Mouse (Mus musculus): Measurements from ENCODE around the gene Tldc2. TPM values are rescaled to one million over a fixed set of nuclear protein-coding genes. Genes with fewer than 3 reads are reported as not detected.

Tldc2 gene
- total and polyA plus RNA-seq, 3 experiments = not detected

DNA sequence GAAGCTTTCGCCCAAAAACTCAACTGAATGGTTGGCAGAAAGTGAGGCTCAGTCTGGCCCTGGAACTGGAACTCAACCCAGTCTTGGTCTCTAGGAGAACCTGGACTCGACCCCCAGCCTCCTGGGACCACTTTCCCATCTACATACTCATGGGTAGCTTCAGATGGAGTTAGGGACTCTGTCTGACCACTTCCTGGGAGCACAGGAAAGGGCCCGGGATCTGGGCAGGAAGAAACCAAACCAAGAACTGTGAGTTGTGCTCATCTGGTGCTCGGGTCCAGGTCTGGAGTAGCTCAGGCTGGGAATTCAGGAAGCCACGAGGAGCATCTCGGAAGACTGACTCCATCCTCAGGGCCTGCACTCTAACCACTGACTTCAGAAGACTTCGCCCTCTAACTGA is 10.3 kb upstream of the Tldc2 start:
- Histone ChIP-seq H3K9me3 (replicated peaks; ENCODE audit: low read length) (no peaks in the 10 kb centered on the region), H3K79me2 (replicated peaks; ENCODE audit: control insufficient read depth, extremely low read depth, insufficient read depth, poor library complexity, severe bottlenecking) (no peaks in the 10 kb centered on the region), H3K9ac (ENCODE audit: insufficient read depth, low read depth) (no peak overlapping the region), H3K4me3 (replicated peaks in 1 of 3; ENCODE audit: low read depth in 2 of 3, low read length in 2 of 3, poor library complexity in 1 of 3) (no peak overlapping the region), H3K4me1 (ENCODE audit: control insufficient read depth in 1 of 2, insufficient read depth in 2 of 2) (peaks cover 12 to 33% of the 10 kb centered on the region in 2 experiments), H3K27me3 (replicated peaks) (peaks cover 44% of the 10 kb centered on the region), H3K4me2 (ENCODE audit: insufficient read depth, low read depth, poor library complexity, severe bottlenecking) (no peak overlapping the region), H3K36me3 (replicated peaks in 1 of 2; ENCODE audit: control insufficient read depth in 1 of 2, insufficient read depth in 1 of 2, low read length in 1 of 2) (no peaks in the 10 kb centered on the region), H3K27ac (ENCODE audit: insufficient read depth, low read depth) (no peak overlapping the region)
- DNase-seq (ENCODE audit: extremely low read depth) = no peak
- in situ Hi-C loops (cut with MboI; ENCODE audit: low pct_ligation_motif_present, low pct_unique_long_range_greater_than_20kb, low sequenced_read_pairs) = loop anchor here (25.0 kb wide), 1 partner anchor 189 kb away; the partner anchor contains the start of gene Sla2
- TF ChIP-seq CHD2 (IDR thresholded peaks at IDR 0.05; ENCODE audit: low read length) (no peak), JUND (conservative IDR thresholded peaks at IDR 0.05; ENCODE audit: low read depth, low read length) (no peak), MXI1 (IDR thresholded peaks at IDR 0.05; ENCODE audit: low read depth, low read length) (no peak), MAX (IDR thresholded peaks at IDR 0.05; ENCODE audit: low read length) (no peak), CTCF (conservative IDR thresholded peaks at IDR 0.05 in 1 of 2, IDR thresholded peaks at IDR 0.05 in 1 of 2; ENCODE audit: low read depth in 2 of 2, low read length in 2 of 2) (no peak), POLR2A (IDR thresholded peaks at IDR 0.05; ENCODE audit: low read depth, low read length) (no peak), ZC3H11A (IDR thresholded peaks at IDR 0.05; ENCODE audit: low read depth, low read length) (no peak), RAD21 (IDR thresholded peaks at IDR 0.05; ENCODE audit: low read depth, low read length) (no peak), TBP (conservative IDR thresholded peaks at IDR 0.05; ENCODE audit: low read depth, low read length) (no peak), EP300 (IDR thresholded peaks at IDR 0.05; ENCODE audit: low read length) (no peak), ELF1 (IDR thresholded peaks at IDR 0.05; ENCODE audit: low read depth, low read length) (no peak), IRF4 (IDR thresholded peaks at IDR 0.05; ENCODE audit: low read depth, low read length) (no peak), NRF1 (IDR thresholded peaks at IDR 0.05; ENCODE audit: low read depth, low read length) (no peak), USF1 (IDR thresholded peaks at IDR 0.05; ENCODE audit: low read depth, low read length) (no peak), SMC3 (IDR thresholded peaks at IDR 0.05; ENCODE audit: low read depth, low read length) (no peak), ZNF384 (IDR thresholded peaks at IDR 0.05; ENCODE audit: low read depth, low read length) (no peak)
- dilution Hi-C loops (cut with MboI; ENCODE audit: extremely low pct_ligation_motif_present, extremely low pct_unique_long_range_greater_than_20kb, low sequenced_read_pairs) = no loop called here

GRCm38 (mm10) chr2:157077160-157077559 is 9.7 kb upstream of the Tldc2 start:
- H3K27me3 ChIP-seq (replicated peaks) = peaks cover 50% of the 10 kb centered on the region
- H3K4me1 ChIP-seq (ENCODE audit: control insufficient read depth in 1 of 2, insufficient read depth in 2 of 2) = peaks cover 6 to 27% of the 10 kb centered on the region in 2 experiments; a peak in 3 of 4 replicates
- in situ Hi-C loops (cut with MboI; ENCODE audit: low pct_ligation_motif_present, low pct_unique_long_range_greater_than_20kb, low sequenced_read_pairs) (loop anchor here (25.0 kb wide), 1 partner anchor 190 kb away; the partner anchor contains the start of gene Sla2), dilution Hi-C loops (cut with MboI; ENCODE audit: extremely low pct_ligation_motif_present, extremely low pct_unique_long_range_greater_than_20kb, low sequenced_read_pairs) (no loop called here)
- no peak overlapping the region for H3K9ac ChIP-seq (ENCODE audit: insufficient read depth, low read depth)
- H3K36me3 ChIP-seq (replicated peaks in 1 of 2; ENCODE audit: control insufficient read depth in 1 of 2, insufficient read depth in 1 of 2, low read length in 1 of 2) = no peaks in the 10 kb centered on the region
- no peak overlapping the region for H3K4me2 ChIP-seq (ENCODE audit: insufficient read depth, low read depth, poor library complexity, severe bottlenecking)
- no peak overlapping the region for H3K4me3 ChIP-seq (replicated peaks in 1 of 3; ENCODE audit: low read depth in 2 of 3, low read length in 2 of 3, poor library complexity in 1 of 3)
- TF ChIP-seq MYC (IDR thresholded peaks at IDR 0.05; ENCODE audit: low read depth, low read length) (no peak), SIN3A (IDR thresholded peaks at IDR 0.05; ENCODE audit: low read length) (no peak), IRF4 (IDR thresholded peaks at IDR 0.05; ENCODE audit: low read depth, low read length) (no peak), NELFE (IDR thresholded peaks at IDR 0.05; ENCODE audit: low read depth, low read length) (no peak), NRF1 (IDR thresholded peaks at IDR 0.05; ENCODE audit: low read depth, low read length) (no peak)
- DNase-seq (ENCODE audit: extremely low read depth) = no peak
- no peaks in the 10 kb centered on the region for H3K9me3 ChIP-seq (replicated peaks; ENCODE audit: low read length)
- no peak overlapping the region for H3K27ac ChIP-seq (ENCODE audit: insufficient read depth, low read depth)
- H3K79me2 ChIP-seq (replicated peaks; ENCODE audit: control insufficient read depth, extremely low read depth, insufficient read depth, poor library complexity, severe bottlenecking) = no peaks in the 10 kb centered on the region

Data from CH12.LX (cell line).